Mouse (Mus musculus) 3T3-L1 (cell line): ENCODE data around the gene Rasal3.

Experiments used
- DNase-seq: peaks from one replicate; pipeline ENCODE4 v3.0.0-alpha.2; 2015; ENCODE audit warnings: low read depth, low spot score

Rasal3 gene

GRCm38 (mm10) chr17:32388370-32389100 is 14.8 kb downstream of the Rasal3 start:
- DNase-seq, result peak; percentile 36

GRCm38 (mm10) chr17:32387986-32388369 is 15.4 kb downstream of the Rasal3 start:
- DNase-seq, result no peak

- DNase-seq, result peak; percentile 66
Measured at GRCm38 (mm10) chr17:32386659-32387432, 16.5 kb downstream of the Rasal3 start.

DNA sequence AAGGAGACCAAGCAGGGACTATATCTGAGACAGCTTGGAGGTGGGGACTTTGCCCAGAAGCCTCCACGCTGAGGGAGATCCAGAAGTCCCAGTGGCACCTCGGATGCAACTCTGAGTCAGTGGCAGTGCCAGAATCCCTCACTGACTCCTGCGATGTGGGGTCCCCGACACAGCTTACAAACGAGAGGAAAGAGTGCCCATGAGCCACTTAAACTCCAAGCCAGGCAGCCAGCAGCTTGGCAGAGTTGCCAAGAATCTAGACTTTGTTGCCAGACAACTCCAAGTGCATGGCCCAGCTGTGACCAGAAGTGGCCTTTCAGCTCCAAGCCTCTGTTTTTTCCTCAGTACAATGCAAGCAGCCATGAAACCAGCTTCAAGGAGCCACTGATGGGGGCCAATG is 19.7 kb downstream of the Rasal3 start:
- DNase-seq, result no peak

- DNase-seq, result no peak
Measured at GRCm38 (mm10) chr17:32382576-32382975, 20.8 kb downstream of the Rasal3 start.

- no peak for DNase-seq
Measured at GRCm38 (mm10) chr17:32378786-32379185, 24.6 kb downstream of the Rasal3 start.

- DNase-seq, result no peak
Measured at GRCm38 (mm10) chr17:32377137-32377536, 26.2 kb downstream of the Rasal3 start.

DNA sequence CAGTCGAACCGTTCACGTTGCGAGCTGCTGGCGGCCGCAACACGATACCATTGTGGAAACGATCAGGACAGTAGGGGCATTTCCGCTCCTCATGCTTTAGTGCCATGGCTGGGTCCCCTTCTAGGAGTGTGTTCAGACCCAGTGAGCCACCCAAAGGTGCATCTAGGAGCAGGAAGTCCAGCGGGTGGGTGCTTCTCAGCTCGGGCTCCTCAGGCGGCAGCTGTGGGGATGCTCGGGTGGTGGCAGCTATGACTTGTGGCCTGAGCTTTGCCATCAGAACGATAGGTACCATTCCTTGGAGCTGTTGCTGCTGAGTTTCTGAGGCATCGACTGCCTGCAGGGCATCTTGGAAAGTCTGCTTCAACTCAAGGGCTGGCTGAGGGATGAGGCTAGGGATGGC is 26.9 kb downstream of the Rasal3 start:
- no peak for DNase-seq

- DNase-seq, result no peak
Measured at GRCm38 (mm10) chr17:32368991-32369578, 34.3 kb downstream of the Rasal3 start.

DNA sequence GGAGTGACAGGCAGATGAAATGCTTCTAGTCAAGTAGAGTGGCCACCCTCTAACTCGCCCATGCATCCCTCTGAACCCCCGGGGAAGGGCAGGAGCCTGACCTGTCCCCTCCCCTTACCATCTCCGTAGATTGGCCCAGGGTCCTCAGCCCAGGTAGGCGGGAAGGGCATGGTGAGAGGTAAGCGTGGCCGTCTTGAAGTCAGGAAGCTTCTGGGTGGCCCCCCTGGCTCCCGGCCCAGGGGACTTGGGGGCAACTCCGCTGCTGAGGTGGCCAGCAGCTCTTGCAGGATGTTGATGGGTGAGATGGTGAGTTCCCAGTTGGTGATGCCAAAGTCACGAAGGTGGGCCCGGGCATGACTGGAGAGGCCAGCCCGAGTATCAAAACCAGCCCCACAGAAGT is 35.7 kb downstream of the Rasal3 start:
- no peak for DNase-seq

DNA sequence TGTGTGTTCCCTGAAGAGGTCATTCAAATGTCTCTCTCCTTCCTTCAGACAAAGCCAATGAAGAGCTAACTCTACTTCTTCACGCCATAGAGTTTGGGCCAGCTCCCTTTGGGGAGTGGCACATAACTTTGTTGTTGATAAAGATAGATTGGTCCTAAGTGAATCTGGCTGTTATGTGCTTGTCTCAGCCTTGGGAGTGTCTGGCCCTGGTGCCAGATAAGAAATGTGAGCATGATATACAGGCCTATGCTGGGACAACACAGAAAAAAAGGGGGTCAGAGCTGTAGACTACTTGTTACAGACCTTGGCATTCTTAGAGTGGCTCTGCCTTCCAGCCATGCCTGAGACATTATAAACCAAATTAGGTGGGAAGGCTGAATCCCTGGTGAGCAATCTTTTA is 38.1 kb downstream of the Rasal3 start:
- no peak for DNase-seq

DNA sequence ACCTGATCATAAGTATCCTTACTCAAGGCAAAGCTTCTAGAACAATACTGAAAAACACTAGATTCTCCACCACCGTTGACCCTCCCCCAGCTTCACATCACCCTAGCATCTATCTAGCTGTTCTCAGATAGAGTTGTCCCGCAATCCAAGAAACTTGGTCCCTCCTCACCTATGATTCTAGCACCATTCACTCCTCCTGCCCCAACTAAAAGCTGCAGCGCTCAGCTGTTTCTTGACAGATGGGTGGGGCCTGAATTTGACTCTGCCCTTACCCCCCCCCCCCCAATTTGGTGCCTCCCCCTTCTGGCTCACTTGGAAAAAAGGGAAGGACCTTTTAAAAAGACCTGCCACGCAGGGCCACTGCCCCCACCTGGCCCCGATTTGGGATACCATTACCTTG is 38.5 kb downstream of the Rasal3 start:
- no peak for DNase-seq

GRCm38 (mm10) chr17:32364331-32364730 is 39.1 kb downstream of the Rasal3 start:
- peak; percentile 92 for DNase-seq

GRCm38 (mm10) chr17:32363821-32364301 is 39.5 kb downstream of the Rasal3 start:
- peak; percentile 29 for DNase-seq

GRCm38 (mm10) chr17:32362686-32363085 is 40.7 kb downstream of the Rasal3 start:
- no peak for DNase-seq

- DNase-seq, result no peak
Measured at GRCm38 (mm10) chr17:32359928-32360327, 43.5 kb downstream of the Rasal3 start.

DNA sequence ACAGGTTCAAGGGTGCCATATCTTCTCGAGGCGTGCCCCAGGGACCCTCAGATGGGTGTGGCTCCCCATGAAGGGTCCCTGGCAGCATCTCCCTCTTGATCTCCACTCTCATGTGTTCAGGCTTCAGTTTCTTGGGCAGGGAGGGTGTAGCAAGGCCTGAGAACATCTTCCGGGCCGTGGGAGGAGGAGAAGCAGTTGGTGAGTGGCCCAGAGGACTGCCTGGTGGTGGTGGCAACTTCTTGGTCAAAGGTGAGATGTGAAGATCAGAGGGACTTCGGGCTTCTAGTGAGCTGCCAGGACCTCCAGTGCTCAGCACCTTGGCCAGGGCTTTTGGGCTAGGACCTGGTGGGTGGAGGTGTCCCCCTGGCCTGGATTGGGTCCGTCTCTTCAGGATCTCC is 44.4 kb downstream of the Rasal3 start:
- no peak for DNase-seq

GRCm38 (mm10) chr17:32358192-32358942 is 45.0 kb downstream of the Rasal3 start:
- DNase-seq, result no peak

DNA sequence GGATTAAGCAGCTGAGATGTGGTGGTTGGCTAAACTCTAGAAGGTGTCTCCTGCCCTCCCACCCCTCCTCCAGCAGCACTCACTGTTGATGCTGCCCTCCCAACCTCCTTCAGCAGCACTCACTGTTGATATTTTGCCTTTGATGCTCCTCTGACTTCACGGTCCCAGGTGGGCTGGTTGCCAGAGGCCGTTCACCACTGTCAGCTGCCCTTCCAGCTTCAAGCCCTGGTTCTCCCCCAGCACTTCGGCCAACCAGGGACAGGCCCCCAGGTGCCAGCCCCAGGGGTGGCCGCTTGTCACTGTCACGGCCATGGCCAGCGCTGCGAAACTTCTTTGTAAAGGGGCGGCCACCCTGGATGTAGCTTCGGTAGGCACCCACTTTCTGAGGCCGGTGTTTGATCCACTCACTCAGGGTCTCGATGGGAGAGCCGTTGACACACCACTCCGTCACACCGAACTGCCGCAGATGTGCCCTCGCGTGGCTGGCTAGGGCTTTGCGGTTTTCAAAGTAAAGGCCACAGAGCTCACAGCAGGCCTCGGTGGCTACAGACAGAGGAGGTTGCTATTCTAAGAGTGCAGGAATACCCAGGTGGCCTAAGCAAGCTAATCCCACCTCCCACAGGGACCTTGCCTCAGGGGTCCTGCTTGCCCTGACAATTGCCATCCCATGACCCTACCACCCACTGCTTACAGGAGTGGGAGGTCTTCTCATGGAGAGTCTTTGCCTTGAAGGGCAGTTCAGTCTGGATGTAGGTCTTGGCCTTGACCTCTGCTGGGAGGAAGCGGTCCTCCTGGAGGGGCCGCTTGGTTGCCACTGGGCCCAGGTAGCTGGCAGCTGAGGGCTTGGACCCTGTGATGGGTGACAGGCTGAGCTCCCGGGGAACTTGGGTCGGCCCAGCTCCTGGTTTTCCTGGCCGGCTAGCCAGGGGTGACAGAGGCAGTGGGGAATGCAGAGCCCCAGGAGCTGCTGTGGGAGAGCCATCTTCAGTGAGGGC is 46.3 kb downstream of the Rasal3 start:
- no peak for DNase-seq

DNA sequence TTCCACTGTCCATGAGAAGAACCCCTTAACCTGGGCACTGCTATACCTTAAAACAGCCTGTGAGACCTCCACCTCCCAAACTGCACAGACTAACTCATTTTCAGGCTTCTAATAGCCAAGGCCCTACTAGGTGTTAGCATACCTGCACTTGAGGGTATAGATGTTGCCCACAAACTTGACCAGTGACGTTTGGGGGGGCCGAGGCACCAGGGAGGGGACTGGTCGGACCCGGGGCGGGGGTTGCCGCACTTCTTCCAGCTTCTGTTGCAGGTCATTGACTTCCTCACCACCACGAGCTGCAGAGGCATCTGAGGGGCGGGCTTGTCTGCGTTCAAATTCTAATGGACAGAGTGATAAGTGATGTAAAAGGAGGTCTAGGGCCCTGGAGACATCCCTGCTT is 47.1 kb downstream of the Rasal3 start:
- no peak for DNase-seq

DNA sequence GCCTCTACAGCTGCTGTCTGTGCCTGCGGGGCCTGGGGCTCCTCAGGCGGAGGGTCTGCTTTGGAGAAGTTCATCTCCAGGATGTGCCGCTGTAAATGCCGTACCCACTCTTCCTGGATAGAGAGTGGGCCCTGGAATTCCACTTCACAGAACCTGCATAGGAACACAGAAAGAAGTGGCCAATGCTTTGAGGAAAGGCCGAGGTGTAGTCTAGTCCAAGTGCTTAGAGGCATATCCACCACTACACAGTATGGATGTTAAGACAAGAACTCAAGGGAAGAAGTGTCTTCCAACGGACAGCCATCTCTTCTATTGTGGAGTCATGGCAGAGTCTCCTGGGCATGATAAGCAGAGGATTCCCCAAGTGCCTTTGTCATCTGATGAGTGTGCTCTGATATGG is 48.4 kb downstream of the Rasal3 start:
- DNase-seq, result no peak
